Mouse (Mus musculus) frontal cortex, postnatal 14 days (tissue): ENCODE measurements around the gene Pex6.

Source experiments
- DNase-seq, 2 experiments: peaks; one replicate each; pipeline ENCODE4 v3.0.0; 2022; ENCODE audit warnings: low spot score in 2 of 2

The Pex6 gene

GRCm38 (mm10) chr17:46774131-46774472 is 62.8 kb downstream of the Pex6 start:
- DNase-seq: no peak

- no peak for DNase-seq
Observed at GRCm38 (mm10) chr17:46775070-46775469, 63.8 kb downstream of the Pex6 start.
